Mouse (Mus musculus) cerebellum, adult 2 months (tissue): ENCODE measurements at regions not wholly inside any gene's neighbourhood (a gene's known extent, or its start where the extent isn't known, plus 50 kb on each side); places are given as distances from the start of the nearest gene placed in this dataset.

Experiments
- DNase-seq, 2 experiments: peaks; one replicate each; pipeline ENCODE4 v3.0.0; 2021
- H3K27ac ChIP-seq: fragments of 200-500 bp; 2 replicates; pipeline ENCODE4 v1.5.1; 2012; ENCODE audit warnings: low read length, control low read depth, inconsistent platforms; ENCODE audit not compliant: insufficient read depth
- H3K27me3 ChIP-seq: fragments of 200-500 bp; 2 replicates; pipeline ENCODE4 v1.6.1; 2012; ENCODE audit warnings: inconsistent platforms, mild to moderate bottlenecking, low read length, moderate library complexity; ENCODE audit not compliant: control insufficient read depth, insufficient read depth
- H3K4me1 ChIP-seq: fragments of 200-500 bp; 2 replicates; pipeline ENCODE4 v1.6.1; 2011; ENCODE audit warnings: low read length; ENCODE audit not compliant: control insufficient read depth, insufficient read depth
- H3K4me3 ChIP-seq: fragments of 200-500 bp; replicated peaks from 2 replicates; pipeline ENCODE3; 2011; ENCODE audit warnings: mild to moderate bottlenecking, low read depth, low read length, control low read depth; ENCODE audit not compliant: insufficient read depth
- CTCF ChIP-seq: fragments of 200-500 bp; IDR thresholded peaks from 2 replicates; pipeline ENCODE4 v1.5.1; 2011; ENCODE audit warnings: low read depth, mild to moderate bottlenecking, control low read depth, low read length, moderate library complexity, borderline replicate concordance; ENCODE audit not compliant: insufficient read depth
- POLR2A ChIP-seq: fragments of 200-500 bp; IDR thresholded peaks from 2 replicates; pipeline ENCODE4 v1.6.1; 2011; ENCODE audit warnings: low read length, control low read depth, borderline replicate concordance; ENCODE audit not compliant: insufficient read depth
- WGBS: fragments of 180-500 bp; shearing (Covaris S2); methylation state at CpG from one replicate; pipeline ENCODE4 v1.1.7; 2018; 5-methylcytosine and 5-hydroxymethylcytosine counted together

GRCm38 (mm10) chr14:105377770-105378169, 119.4 kb downstream of the Ndfip2 start:
- no peak for DNase-seq
- Histone ChIP-seq H3K4me3 (no peak overlapping the region), H3K27me3 (no peaks in the 10 kb centered on the region), H3K4me1 (no peaks in the 10 kb centered on the region), H3K27ac (no peak overlapping the region)
- WGBS, result 38% methylated on average over 5 of the region's 5 CpGs
- no peak for TF ChIP-seq POLR2A

DNA sequence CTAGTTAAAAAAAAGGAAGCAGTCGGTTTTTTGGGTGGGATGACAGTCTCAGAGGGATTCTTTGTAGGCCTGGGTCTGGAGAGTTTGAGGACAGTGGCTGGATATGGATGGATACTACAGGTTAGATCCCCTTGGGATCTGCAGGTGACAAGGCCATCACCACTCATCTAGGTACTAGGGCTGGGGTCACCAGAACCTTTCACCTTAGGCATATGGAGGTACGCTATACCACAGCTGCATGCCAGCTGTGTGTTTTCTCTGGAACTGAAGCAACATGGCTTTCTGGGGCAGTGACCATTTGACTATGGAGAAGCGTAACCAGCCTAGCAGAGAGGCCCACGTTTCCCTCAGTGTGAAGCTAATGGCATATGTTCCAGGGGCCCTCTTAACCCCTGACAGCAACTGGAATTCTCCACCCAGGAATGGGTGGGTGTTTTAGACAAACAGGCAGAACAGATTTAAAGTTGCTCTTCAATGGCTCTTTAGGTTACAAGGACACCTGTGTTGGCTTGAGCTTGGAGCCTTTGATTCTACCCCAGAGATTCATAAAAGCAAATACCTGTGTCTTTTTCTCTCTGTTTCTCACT, 118.8 kb downstream of the Ndfip2 start:
- TF ChIP-seq POLR2A, result no peak
- TF ChIP-seq CTCF, result no peak
- Histone ChIP-seq H3K4me1 (no peaks in the 10 kb centered on the region), H3K27ac (no peak overlapping the region), H3K4me3 (no peak overlapping the region), H3K27me3 (no peaks in the 10 kb centered on the region)
- no peak for DNase-seq
- WGBS, result 77% methylated on average over 4 of the region's 4 CpGs

GRCm38 (mm10) chr14:105369637-105370435, 111.5 kb downstream of the Ndfip2 start:
- no peak for TF ChIP-seq CTCF
- no peak for TF ChIP-seq POLR2A

DNA sequence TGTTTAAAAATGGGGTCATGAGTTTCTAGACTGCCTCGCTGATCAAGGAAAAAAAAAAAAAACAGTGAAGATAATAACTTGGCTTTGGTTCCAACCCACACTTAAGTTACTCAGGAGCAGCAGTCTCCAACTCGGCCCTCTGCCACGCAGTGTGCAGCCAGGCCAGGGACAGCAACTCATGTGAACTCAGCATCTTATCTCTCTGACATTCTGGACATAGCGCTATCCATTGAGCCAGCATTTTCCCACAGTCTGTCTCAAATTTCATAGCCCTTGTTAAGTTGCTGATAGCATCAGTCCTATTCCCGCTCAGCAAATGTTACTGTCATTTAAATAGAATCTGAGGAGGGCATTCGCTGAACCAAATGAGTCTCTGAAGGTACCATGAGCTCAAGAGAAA, 102.2 kb downstream of the Ndfip2 start:
- H3K27ac ChIP-seq, result no peak overlapping the region
- no peak for TF ChIP-seq CTCF
- no peaks in the 10 kb centered on the region for H3K4me1 ChIP-seq
- DNase-seq, result no peak
- WGBS, result 51% methylated on average over 6 of the region's 6 CpGs
- H3K27me3 ChIP-seq, result no peaks in the 10 kb centered on the region
- no peak overlapping the region for H3K4me3 ChIP-seq

More at GRCm38 (mm10) chr14:105369637-105370435, 111.5 kb downstream of the Ndfip2 start:
- 80% methylated on average over 5 of the region's 5 CpGs for WGBS
- Histone ChIP-seq H3K4me3 (no peak overlapping the region), H3K27ac (no peak overlapping the region), H3K27me3 (no peaks in the 10 kb centered on the region), H3K4me1 (no peaks in the 10 kb centered on the region)
- DNase-seq, result no peak

GRCm38 (mm10) chr14:105359829-105360228, 101.5 kb downstream of the Ndfip2 start:
- H3K27me3 ChIP-seq, result no peaks in the 10 kb centered on the region

More at GRCm38 (mm10) chr14:105359829-105360228, 101.5 kb downstream of the Ndfip2 start:
- Histone ChIP-seq H3K4me1 (no peaks in the 10 kb centered on the region), H3K4me3 (no peak overlapping the region), H3K27ac (no peak overlapping the region)
- 76% methylated on average over 3 of the region's 3 CpGs for WGBS
- TF ChIP-seq POLR2A (no peak), CTCF (no peak)
- DNase-seq, result no peak
